Mouse (Mus musculus): ENCODE measurements around the gene Lgi1.

The Lgi1 gene

GRCm38 (mm10) chr19:38263829-38264504 is 369 bp upstream of the Lgi1 start:
- DNase-seq = peak; percentile 63 to 72

DNA sequence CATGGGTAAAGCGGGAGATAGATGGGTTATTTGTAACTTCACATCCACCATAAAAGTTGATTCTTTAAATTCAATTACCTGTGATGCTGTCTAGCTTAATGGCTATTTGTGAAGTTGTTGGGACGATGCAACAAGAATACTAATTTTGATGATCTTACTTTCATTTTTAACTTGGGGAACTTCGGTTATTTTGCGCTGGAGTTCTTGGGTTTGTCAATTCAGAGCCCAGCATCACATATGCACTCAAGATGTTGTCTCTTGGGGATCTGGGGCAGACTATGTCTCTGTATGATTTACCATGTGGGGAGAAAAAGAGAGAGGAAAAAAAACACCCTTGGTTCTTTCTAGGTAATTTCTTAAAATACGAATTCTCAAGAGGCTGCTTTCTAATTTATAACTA is 1.4 kb downstream of the Lgi1 start:
- DNase-seq = no peak

DNA sequence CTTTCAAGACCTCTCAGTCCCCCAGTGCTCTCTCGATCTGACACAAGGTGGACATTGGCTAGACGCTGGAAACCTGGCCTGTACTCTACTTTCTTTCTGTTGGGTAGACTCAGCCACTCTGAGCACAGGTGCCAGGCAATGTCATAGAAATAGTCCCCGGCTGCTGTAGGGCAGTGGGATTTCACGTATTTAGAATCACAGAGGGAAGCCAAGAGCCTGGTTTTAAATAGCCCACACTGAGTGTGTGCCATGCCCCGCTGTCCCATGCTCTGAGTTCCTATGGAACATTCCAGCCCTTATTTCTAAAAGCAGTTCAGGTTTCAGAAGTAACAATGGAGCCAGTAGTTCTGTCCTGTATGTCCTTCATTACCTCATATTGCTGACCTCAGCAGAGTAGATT is 3.1 kb downstream of the Lgi1 start:
- DNase-seq = peak; percentile 30 to 40

DNA sequence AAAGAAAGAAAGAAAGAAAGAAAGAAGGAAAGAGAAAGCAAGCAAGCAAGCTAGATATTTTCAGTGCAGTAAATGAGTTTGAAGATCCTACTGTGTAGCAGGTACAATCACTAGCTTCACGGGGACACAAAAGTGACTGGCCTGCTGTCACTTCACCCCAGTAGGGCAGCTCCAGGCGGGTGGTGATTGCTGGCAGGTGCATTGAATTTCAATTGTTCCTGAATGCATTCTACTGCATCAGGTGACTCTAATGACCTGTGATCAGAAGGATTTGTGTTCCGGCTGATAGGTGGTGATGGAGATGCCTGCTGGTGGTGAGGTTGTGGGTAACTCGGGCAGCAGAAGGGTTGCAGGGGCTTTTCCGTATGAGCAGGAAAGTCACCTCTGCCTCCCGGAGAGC is 6.7 kb downstream of the Lgi1 start:
- DNase-seq = peak; percentile 36 to 46

DNA sequence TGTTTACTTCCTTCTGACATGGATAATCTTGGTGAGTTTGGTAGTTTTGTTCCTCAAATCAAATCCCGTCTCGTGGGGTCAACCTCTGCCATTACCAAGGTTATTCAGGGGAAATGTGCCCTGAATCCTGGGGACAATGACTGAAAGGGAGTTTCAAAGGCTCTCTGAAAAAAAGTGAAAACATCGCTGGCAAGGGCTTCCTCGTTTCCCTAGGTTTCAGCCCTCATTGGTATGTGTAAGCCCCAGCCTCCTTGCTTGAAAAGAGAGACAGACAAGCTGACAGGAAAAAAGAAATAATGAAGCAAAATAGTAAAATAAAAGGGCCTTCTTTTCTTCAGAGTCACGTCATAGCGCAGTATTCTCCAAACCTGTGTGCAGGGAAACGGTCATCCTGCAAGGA is 9.5 kb downstream of the Lgi1 start:
- no peak for DNase-seq

GRCm38 (mm10) chr19:38274747-38275421 is 10.5 kb downstream of the Lgi1 start:
- peak; percentile 38 to 39 for DNase-seq

DNA sequence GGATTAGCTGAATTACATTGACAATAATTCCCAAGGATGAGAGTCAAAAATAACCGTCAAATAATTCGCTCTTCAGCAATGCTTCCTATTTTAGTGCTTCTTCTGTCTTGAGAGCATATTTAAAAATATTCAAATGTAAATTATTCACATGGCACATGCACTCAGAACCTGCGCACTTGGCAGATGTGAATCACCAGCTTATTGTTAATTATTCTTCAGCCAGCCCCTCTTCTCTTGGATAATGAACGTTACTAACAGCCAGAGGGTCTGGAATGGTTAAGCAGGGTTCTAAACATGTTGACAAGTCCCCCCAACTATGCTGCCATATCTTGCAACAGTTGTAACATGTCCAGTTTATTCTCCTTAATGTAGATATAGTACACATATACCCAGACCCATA is 11.9 kb downstream of the Lgi1 start:
- no peak for DNase-seq

DNA sequence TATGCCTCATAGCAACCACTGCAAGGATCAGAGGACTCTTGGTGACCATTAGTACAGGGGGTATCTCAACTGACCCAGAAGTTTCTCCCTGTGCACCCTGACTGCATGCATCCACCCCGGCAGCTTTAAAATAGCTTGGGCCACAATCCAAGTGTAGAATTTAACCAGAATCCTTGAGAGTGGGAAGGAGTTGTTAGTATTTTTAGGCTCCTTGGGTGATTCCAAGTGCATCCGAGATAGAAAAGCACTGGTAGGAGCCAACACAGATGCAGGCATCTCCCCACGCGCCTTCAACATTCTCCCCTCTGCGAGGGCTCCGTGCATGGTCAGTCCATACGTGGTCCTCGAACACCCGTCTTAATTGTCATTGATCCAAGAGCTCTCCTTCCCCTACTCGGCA is 15.9 kb downstream of the Lgi1 start:
- DNase-seq = no peak

GRCm38 (mm10) chr19:38282407-38282806 is 18.1 kb downstream of the Lgi1 start:
- no peak for DNase-seq

GRCm38 (mm10) chr19:38288556-38288955 is 24.2 kb downstream of the Lgi1 start:
- no peak for DNase-seq

GRCm38 (mm10) chr19:38291432-38291831 is 27.1 kb downstream of the Lgi1 start:
- no peak for DNase-seq

- no peak for DNase-seq
These were observed 33.8 kb downstream of the Lgi1 start for GRCm38 (mm10) chr19:38298018-38298626.

DNA sequence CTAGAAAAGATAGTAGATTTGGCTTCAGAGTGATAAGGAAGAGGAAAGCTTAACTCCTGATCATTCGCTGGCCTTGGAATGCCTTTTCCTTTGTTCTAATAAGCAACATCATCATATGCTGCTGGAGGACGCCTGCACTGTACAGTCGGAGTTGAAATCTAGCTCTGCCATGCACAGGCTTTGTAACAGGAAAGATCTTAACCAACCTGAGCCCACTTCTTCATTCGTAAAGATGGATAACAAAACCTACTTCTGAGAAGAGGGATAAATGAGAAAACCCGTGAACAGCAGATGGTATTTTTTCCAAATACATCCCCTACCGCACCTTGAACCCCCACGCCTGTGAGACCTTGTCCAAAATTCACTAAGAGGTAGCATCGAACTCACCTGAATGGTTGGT is 43.8 kb downstream of the Lgi1 start:
- DNase-seq = no peak

DNA sequence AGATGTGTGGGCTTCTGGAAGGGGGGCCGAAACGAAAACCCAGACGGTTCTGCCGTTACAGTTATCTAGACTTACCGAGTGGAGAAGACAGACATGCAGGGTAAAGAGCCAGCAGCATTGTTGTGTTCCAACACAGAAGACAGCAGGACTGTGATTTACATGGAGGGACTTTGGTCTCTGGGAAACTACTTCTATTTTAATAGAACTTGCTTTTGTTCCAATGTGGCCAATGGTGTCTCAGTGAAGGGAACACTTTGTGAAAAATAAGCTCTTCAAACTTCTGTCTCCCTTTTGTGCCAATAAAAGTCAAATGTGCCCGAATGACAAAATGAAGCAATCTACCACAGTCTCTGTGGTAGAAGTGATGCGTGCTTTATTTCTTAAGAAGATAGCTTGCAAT is 50.8 kb downstream of the Lgi1 start:
- no peak for DNase-seq

DNA sequence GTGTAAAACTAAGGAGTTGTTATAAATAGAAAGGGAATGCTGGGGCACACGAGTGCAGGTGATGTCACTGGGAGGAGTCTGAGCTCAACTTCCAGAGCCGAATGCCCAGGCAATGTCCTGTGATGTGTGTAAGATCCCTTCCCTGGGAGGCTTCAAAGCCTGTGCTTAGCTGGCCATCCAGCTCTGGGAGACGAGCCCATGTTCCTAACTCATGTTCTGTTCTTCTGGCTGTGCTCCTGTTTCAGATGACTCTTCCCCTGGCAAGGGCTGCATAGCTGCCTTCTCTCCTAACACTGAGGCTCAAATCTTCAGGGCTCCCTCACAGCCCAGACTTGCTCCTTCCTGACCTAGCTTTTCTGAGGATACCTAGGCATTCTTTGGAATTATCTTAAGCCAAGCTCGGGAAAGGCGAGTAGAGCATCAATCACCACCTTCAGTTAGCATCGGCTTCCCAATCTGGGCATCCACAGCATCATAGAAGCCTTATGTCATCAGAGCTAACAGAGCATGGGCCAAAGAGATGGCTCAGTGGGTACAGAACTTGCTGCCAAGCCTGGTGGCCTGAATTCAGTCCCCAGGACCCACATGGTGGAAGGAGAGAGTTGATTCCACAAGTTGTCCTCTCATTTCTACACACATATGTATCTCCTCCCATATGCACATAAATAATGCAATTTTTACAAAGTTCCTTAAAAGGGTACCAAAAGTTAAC is 52.4 kb downstream of the Lgi1 start:
- DNase-seq = peak; percentile 48 to 61

DNA sequence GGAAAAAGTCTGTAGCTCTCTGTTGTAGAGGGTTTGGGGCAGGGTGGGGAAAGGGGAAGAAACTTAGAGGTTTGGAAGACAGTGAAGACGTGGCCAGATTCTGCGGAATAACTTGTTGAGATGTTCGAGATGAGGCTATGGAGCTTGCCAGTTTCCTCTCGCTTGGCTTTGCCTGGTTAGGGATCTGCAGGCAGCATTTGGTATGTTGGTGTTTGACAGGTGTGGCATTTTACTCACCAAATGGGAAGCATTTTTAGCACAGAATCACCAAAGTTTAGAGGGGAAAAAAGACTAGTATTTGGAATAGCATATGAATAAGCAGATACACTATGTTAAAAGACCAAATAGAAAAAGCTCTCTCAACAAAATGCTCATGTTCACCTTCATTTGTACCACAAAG is 54.0 kb downstream of the Lgi1 start:
- no peak for DNase-seq

DNA sequence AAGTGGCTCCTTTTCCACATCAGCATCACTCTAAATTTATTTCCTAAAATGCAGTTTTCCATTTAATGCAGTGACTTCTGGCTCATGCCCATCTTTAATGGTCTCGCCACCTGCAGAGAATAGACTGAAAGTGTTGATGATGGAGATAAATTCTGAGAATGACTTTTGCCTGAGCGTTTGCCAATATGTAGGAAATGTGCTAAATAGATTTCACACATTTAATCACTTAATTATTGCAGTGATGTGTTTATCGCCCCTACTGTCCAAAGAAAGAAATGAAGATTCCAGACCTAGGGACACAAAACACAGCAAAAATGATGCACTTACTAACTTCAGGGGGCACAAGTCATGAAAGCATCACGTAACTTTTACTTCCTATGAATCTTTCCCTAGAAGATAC is 54.8 kb downstream of the Lgi1 start:
- no peak for DNase-seq

DNA sequence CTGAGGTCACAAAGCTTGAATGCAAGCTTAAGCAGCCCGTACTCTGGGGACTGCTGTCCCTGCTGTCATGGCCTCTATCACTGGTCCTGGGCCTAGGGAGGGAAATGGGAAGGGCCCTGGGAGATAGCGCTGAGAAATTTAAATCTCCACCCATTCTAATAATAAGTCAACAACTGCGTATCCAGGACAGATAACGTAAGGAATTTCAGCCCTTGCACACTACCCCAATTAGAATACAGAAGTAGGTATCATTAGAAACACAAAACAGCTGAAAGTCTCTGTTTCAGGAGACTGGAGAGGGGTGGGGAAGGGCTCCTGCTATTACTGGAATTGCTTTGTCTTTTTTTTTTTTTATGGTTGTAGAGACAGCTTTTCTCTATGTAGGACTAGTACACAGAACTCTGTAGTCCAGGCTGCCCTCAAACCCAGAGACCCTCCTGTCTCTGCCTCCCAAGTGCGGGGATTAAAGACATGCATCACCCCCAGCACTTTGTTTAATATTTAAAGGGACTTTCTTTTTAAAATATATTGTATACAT is 56.4 kb downstream of the Lgi1 start:
- DNase-seq = no peak

DNA sequence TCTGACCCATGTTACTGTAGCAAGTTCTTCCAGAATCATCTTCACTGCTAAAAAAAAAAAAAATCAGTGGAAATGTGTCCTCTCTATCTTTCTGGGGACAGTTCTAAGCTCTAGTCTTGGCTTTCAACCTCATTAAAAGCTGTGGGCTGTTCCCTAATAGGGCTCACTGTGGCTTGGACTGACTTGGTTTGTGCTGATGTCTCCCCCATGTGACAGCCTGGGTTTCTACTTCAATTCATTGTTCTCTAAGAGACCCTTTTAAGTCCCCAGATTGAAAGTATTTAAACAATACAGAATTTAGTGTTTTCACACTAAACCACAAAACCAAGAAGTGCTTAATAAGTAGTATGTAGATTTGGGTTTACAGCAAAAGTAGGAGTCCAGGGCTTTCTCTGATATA is 59.4 kb downstream of the Lgi1 start:
- DNase-seq = no peak

- DNase-seq = peak; percentile 65 to 66
These were observed 60.1 kb downstream of the Lgi1 start for GRCm38 (mm10) chr19:38324147-38325028.

DNA sequence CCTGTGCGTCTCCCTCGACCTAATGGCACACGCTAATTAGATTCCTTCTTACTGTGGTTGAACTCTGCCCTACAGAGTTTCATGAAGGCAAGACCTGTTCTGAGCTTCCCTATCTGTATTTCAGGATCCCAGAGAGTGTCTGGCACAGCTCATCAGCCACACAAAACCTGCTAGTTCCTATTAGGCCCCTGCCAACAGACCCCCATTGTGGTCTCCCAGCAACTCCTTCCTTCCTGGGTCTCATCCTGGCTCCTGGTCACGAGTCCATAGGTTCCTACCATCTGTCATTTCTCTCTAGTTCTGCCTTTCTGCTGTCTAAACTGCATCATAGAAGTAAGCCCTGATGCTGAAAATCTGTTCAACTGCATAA is 60.7 kb downstream of the Lgi1 start:
- no peak for DNase-seq

DNA sequence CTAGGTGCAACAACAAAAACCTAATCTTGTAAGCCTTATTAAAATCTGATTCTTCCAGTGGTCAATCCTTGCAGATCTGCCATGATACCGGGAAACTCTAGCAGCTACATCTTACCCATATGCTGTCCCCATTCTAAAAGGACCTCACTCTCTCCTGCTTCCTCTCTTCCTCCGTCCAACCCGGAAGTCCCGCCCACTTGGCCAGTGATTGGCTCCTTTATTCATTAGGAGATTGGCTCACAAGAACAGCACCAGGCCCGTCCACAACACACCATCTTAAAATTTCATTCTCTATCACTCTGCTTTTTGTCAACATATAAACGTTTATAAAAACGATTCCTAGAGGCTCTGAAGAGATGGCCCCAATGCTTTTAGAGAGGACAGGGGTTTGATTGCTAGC is 61.5 kb downstream of the Lgi1 start:
- DNase-seq = no peak

GRCm38 (mm10) chr19:38327002-38327401 is 62.7 kb downstream of the Lgi1 start:
- no peak for DNase-seq

Measured in cerebellum, adult 18-20 months (tissue).